Mouse (Mus musculus) stomach, postnatal 0 days (tissue): ENCODE data around the gene Csnk1e.

ENCODE experiments used
- CTCF ChIP-seq: IDR thresholded peaks from 2 replicates; pipeline ENCODE4 v1.5.1; 2016; ENCODE audit warnings: antibody characterized with exemption, low read depth, mild to moderate bottlenecking, moderate library complexity
- EP300 ChIP-seq: optimal IDR thresholded peaks from 2 replicates; pipeline ENCODE3; 2016; ENCODE audit warnings: antibody characterized with exemption

GRCm38 (mm10) chr15:79437541-79438208 is 17.7 kb downstream of the Csnk1e start:
- no peak for TF ChIP-seq CTCF
- no peak for TF ChIP-seq EP300
